Mouse (Mus musculus): ENCODE measurements at regions not wholly inside any gene's neighbourhood (a gene's known extent, or its start where the extent isn't known, plus 50 kb on each side); places are given as distances from the start of the nearest gene placed in this dataset.

DNA sequence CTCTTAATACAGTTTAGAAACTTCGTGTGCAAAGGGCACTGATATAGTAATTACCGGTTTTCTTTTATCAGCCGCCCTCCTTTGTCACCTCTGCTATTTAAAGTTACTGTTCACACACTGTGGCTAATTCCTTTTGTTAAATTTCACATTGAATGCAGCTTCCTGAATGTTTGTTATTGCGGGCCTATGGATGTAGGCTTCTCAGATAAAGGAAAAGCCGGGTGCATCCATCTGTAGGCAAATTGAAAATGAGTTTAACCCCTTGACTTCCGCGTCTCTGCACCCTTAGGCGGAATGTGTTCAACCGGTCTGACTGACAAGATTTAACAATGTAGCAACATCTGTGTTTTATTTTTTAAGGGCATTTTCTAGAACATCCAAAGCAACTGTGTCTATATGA lies 93.6 kb upstream of the Pabpc6 start:
- WGBS, result 41% methylated on average over 9 of the region's 9 CpGs
- no peaks in the 10 kb centered on the region for H3K36me3 ChIP-seq
- ATAC-seq (ENCODE audit: low FRiP score, low read depth), result no peak
- H3K4me2 ChIP-seq (replicated peaks), result no peak overlapping the region
- peaks cover 28% of the 10 kb centered on the region for H3K27me3 ChIP-seq
- H3K9me3 ChIP-seq, result no peaks in the 10 kb centered on the region
- no peak overlapping the region for H3K9ac ChIP-seq
- H3K4me1 ChIP-seq, result peaks cover 7% of the 10 kb centered on the region
- H3K4me3 ChIP-seq, result no peak overlapping the region
- H3K27ac ChIP-seq, result no peak overlapping the region

DNA sequence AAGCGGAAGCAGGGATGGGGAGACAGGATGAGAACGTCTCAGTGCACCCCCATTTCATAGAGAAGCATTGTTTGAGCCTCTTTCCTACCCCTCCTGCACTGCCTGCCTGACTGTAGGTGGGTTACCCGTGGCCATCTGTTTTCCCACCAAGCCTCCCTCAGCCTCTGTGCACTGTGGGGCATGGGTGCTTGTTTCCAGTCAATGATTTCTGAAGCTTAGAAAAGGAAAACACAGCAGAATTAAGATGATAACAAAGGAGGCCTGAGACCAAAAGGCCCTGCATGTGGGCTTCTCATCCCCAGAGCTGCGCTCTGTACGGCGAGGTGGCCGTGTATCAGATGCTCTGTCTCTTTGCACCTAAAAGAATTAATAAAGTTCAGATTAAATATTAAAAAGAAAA lies 92.9 kb upstream of the Pabpc6 start:
- Histone ChIP-seq H3K4me2 (replicated peaks) (no peak overlapping the region), H3K36me3 (no peaks in the 10 kb centered on the region), H3K27me3 (peaks cover 28% of the 10 kb centered on the region), H3K27ac (no peak overlapping the region), H3K4me1 (peaks cover 7% of the 10 kb centered on the region), H3K9me3 (no peaks in the 10 kb centered on the region), H3K4me3 (no peak overlapping the region), H3K9ac (no peak overlapping the region)
- ATAC-seq (ENCODE audit: low FRiP score, low read depth), result no peak
- 73% methylated on average over 7 of the region's 7 CpGs for WGBS

DNA sequence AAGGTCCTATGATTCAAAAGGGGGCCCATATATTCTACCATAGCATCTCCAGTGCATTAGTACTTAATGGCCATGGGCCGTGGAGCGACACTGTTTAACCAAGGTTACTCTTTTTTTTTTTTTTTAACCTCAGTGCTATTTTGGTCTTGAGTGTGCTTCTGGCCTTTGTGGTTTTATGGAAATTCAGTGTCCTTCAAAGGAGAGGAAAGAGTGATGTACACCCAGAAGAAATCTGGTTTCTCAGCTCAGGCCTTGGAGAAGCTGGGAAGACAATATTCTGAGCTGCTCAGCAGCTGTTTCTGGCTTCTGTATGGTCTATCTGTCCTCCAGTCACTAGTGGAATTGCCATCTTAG lies 91.2 kb upstream of the Pabpc6 start:
- WGBS, result 76% methylated on average over 2 of the region's 2 CpGs
- Histone ChIP-seq H3K9me3 (no peaks in the 10 kb centered on the region), H3K4me3 (no peak overlapping the region), H3K27me3 (peaks cover 19% of the 10 kb centered on the region), H3K27ac (no peak overlapping the region), H3K4me1 (peaks cover 7% of the 10 kb centered on the region), H3K36me3 (no peaks in the 10 kb centered on the region), H3K4me2 (replicated peaks) (no peak overlapping the region), H3K9ac (no peak overlapping the region)
- no peak for ATAC-seq (ENCODE audit: low FRiP score, low read depth)

DNA sequence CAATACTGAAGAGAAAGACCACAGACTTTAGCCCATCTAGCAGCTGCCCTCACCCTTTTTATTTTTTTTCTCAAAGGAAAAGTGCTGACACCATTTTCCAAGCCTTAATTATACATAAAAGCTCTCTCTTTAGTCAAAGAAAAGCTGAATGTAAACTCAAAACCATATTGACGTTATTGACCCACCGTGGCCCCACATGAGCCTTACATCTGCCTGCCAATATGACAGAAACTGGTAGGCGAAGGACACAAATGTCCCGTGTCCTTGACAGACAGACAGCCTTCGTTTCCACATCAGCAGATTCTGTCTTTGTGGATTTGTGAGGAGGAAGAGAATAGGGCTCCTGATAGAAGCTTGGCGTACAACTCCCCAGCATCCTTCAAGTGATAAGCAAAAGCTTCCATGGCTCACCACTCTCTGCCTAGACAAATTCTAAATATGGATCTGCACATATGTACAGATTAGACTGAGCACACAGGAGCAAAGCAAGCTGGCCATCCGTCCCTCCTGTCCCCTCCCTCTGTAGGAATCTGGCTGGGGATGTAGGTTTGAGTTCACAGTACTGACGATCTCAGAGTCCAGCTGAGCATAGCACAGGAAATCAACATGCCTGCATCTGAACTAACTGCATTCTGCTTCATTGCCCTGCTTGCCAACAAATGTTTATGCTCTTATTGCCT lies 90.6 kb upstream of the Pabpc6 start:
- ATAC-seq (ENCODE audit: low FRiP score, low read depth), result no peak
- Histone ChIP-seq H3K4me1 (peaks cover 7% of the 10 kb centered on the region), H3K4me3 (no peak overlapping the region), H3K27ac (no peak overlapping the region), H3K27me3 (peaks cover 19% of the 10 kb centered on the region), H3K9ac (no peak overlapping the region), H3K36me3 (no peaks in the 10 kb centered on the region), H3K9me3 (no peaks in the 10 kb centered on the region), H3K4me2 (replicated peaks) (no peak overlapping the region)
- 76% methylated on average over 8 of the region's 8 CpGs for WGBS

DNA sequence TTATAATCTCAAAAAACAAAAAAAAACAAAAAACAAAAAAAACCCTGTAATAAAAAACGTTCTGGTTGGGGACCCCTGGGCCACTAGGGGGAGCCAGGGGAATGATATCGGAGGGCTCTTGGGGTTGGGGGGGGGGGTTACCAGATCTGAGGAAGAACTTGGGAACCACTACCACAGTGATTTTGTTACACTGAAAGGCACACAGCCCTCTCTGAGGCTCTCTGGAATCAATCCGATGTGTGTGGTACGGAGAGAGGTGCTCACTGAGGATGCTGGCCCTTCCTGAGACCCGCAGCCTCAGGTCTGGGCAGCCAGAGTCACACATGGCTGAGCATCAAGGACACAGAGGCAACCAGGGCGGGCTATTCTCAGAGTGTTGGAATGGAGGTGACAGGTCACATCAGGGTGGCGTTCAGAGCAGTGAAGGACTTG lies 89.9 kb upstream of the Pabpc6 start:
- peaks cover 19% of the 10 kb centered on the region for H3K27me3 ChIP-seq
- peaks cover 7% of the 10 kb centered on the region for H3K4me1 ChIP-seq
- H3K9me3 ChIP-seq, result no peaks in the 10 kb centered on the region
- no peak overlapping the region for H3K9ac ChIP-seq
- H3K36me3 ChIP-seq, result no peaks in the 10 kb centered on the region
- no peak overlapping the region for H3K4me3 ChIP-seq
- H3K27ac ChIP-seq, result no peak overlapping the region
- 33% methylated on average over 7 of the region's 7 CpGs for WGBS
- no peak for ATAC-seq (ENCODE audit: low FRiP score, low read depth)
- no peak overlapping the region for H3K4me2 ChIP-seq (replicated peaks)

DNA sequence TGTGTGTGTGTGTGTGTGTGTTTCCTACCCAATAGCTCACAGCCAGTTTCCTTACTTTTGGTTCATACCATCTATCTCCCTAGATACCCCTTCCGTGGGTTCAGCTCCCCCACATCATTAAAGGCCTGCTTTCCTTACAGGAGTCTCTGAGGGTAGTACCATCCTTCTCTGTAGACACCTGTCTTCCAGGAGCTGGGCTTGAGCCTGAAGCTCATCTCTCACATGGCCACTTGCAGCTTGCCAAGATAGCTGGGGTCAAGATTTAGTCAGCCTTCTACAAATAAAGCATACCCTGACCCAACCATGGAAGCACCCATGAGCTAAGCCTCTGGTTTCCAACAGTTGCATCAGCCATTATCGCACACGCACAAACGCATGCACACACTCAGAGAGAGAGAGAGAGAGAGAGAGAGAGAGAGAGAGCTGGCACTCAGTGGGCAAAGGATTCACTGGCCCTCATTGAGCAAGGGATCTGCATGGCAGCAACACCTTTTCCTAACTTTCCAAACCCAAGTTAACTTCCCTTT lies 88.3 kb upstream of the Pabpc6 start:
- Histone ChIP-seq H3K36me3 (no peaks in the 10 kb centered on the region), H3K9ac (no peak overlapping the region), H3K4me2 (replicated peaks) (no peak overlapping the region), H3K27ac (no peak overlapping the region), H3K4me3 (no peak overlapping the region), H3K9me3 (no peaks in the 10 kb centered on the region), H3K4me1 (peaks cover 2% of the 10 kb centered on the region; the same call in 1 of the 2 replicates), H3K27me3 (peaks cover 9% of the 10 kb centered on the region)
- no peak for ATAC-seq (ENCODE audit: low FRiP score, low read depth)
- 92% methylated on average over 4 of the region's 4 CpGs for WGBS

DNA sequence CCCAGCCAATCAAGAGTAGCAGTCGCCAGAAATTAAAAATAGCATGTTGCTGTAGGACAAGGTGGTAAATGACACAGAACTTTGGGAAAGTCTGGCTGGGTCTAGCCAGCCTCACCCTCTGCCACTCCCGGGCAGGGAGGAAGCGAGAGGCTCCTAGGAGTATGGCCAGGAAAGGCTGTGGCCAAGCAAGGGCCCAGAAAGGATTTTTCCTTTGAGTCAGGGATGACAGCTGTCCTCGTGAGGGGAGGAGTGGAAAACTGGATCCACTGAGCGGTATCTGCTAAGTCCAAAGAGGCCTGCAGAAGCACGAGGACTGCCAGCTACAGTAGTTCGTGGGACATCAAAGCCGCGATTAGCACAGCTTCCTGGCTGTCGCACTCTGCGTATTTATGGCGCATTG lies 87.2 kb upstream of the Pabpc6 start:
- 0 out of 2 replicates have a peak, but pooled peaks cover 4% of the 10 kb centered on the region for H3K27me3 ChIP-seq
- H3K4me2 ChIP-seq (replicated peaks), result no peak overlapping the region
- ATAC-seq (ENCODE audit: low FRiP score, low read depth), result no peak
- WGBS, result 72% methylated on average over 12 of the region's 12 CpGs
- no peak overlapping the region for H3K4me3 ChIP-seq
- no peak overlapping the region for H3K27ac ChIP-seq
- no peaks in the 10 kb centered on the region for H3K9me3 ChIP-seq
- H3K36me3 ChIP-seq, result no peaks in the 10 kb centered on the region
- no peak overlapping the region for H3K9ac ChIP-seq
- H3K4me1 ChIP-seq, result peaks cover 2% of the 10 kb centered on the region; the same call in 1 of the 2 replicates

DNA sequence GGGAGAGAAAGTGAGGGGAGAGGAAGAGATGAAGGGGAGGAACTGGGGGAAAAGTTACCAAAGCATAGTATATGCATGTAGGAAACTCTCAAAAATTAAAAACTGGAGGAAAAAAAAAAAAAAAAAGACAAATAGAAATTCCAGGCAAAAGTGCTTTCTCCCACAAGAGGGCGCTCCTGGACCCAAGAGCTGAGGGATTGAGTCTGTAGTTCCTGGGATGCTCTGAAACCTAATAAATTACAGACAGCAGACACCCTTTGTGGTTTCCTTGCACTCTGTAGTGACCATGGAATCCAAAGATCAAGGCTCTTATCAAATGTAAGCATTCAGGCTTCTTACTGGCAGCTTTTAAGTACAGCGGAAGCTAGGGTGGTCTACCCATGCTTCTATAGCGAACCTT lies 86.7 kb upstream of the Pabpc6 start:
- no peak overlapping the region for H3K4me2 ChIP-seq (replicated peaks)
- H3K9me3 ChIP-seq, result no peaks in the 10 kb centered on the region
- no peak overlapping the region for H3K9ac ChIP-seq
- WGBS, result 60% methylated on average over 3 of the region's 3 CpGs
- H3K27me3 ChIP-seq, result 0 out of 2 replicates have a peak, but pooled peaks cover 4% of the 10 kb centered on the region
- H3K4me1 ChIP-seq, result peaks cover 2% of the 10 kb centered on the region; the same call in 1 of the 2 replicates
- ATAC-seq (ENCODE audit: low FRiP score, low read depth), result no peak
- no peak overlapping the region for H3K4me3 ChIP-seq
- no peak overlapping the region for H3K27ac ChIP-seq
- no peaks in the 10 kb centered on the region for H3K36me3 ChIP-seq

DNA sequence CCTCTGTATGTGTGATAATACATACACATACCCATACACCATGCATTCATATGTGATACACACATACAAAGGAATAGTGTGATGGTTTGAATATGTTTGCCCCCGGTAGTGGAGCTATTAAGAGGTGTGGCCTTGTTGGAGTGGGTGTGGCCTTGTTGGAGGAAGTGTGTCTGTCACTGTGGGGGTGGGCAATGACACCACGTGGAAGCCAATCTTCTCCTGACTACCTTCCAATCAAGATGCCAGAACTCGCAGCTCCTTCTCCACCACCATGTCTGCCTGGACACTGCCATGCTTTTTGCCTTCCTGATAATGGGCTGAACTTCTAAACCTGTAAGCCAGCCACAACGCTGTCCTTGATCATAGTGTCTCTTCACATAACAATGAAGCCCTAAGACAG lies 86.1 kb upstream of the Pabpc6 start:
- 83% methylated on average over 4 of the region's 4 CpGs for WGBS
- Histone ChIP-seq H3K9me3 (no peaks in the 10 kb centered on the region), H3K4me3 (no peak overlapping the region), H3K27ac (no peak overlapping the region), H3K4me2 (replicated peaks) (no peak overlapping the region), H3K4me1 (peaks cover 2% of the 10 kb centered on the region; the same call in 1 of the 2 replicates), H3K27me3 (0 out of 2 replicates have a peak, but pooled peaks cover 4% of the 10 kb centered on the region), H3K36me3 (no peaks in the 10 kb centered on the region), H3K9ac (no peak overlapping the region)
- ATAC-seq (ENCODE audit: low FRiP score, low read depth), result no peak

DNA sequence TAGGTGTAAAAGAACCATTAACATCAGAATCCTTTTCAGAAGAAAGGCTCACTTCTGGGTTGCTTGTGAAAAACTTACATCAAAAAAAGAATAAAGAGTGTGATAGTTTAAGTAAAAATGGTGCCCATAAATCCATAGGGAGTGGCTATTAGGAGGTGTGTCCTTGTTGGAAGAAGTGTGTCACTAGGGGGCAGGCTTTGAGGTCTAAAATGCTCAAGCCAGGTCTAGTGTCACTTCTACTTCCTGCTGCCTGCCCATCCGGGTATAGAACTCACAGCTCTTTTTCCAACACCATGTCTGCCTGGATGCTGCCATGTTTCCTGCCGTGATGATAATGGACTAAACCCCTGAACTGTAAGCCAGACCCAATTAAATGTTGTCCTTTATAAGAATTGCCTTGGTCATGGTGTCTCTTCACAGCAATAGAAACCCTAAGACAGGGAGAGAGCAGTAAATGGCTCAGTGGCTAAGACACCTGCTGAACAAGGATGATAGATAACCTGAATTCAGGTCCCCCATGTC lies 85.4 kb upstream of the Pabpc6 start:
- WGBS, result 83% methylated on average over 2 of the region's 2 CpGs
- Histone ChIP-seq H3K4me1 (peaks cover 2% of the 10 kb centered on the region; the same call in 1 of the 2 replicates), H3K9ac (no peak overlapping the region), H3K36me3 (no peaks in the 10 kb centered on the region), H3K9me3 (no peaks in the 10 kb centered on the region), H3K4me3 (no peak overlapping the region), H3K27ac (no peak overlapping the region), H3K27me3 (no peaks in the 10 kb centered on the region), H3K4me2 (replicated peaks) (no peak overlapping the region)
- no peak for ATAC-seq (ENCODE audit: low FRiP score, low read depth)

DNA sequence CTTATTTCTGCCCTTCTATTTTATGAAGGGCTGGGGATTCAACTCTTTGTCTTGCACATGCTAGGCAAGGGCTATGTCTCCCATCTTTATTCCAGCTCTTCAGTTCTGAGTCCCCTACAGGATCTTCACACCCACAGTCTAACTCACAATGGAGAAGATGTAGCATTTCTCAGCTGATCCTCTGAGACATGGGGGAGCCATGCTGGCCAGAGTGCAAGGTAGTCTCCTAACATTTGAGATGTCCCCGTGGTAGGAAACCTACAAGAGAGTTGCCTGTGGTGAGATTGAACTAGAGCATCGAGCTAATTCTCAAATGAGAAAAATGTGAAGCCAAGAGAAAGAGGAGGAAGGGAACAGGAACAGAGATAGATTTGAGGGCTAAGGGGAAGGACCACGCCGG lies 83.3 kb upstream of the Pabpc6 start:
- no peak overlapping the region for H3K4me3 ChIP-seq
- no peak for ATAC-seq (ENCODE audit: low FRiP score, low read depth)

DNA sequence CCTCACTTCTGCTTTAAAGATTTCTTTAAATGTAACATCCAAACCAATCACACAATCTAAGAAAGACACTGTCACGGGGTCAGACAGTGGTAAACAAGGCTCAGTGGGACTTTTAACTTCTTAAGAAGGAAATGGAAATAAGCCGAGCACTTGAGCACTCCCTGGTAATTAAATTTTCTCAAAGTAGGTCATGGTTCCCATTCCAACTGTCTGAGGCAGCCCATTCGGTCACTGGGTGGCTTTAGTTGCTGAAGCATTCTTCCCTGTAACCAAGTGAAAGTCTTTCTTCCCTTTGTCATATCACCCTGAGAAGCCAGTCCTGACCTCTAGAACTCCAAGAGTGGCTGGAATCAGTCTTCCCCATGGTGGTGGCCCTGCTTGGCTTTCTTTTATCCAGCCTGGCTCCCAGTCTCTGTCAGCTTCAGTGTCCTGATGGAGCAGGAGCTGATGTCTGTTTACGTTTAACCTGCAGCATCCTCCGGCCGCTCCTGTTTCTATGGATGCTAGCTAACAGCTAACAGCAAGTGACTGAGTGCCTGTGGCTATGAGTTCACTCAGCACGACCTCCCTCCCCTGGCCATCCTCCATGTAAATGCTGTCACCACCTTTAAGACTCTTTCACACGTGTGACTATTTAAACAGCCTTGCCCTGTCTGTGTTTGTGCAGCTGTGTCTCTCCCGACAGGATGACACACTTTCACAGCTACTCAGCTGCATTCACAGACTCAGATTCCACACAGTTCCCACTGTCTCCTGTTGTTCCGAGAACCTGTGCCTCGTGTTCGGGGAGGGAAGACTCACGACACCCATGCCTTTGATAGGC lies 82.0 kb upstream of the Pabpc6 start:
- Histone ChIP-seq H3K27me3 (no peaks in the 10 kb centered on the region), H3K9me3 (no peaks in the 10 kb centered on the region), H3K4me2 (replicated peaks) (no peak overlapping the region), H3K4me3 (no peak overlapping the region), H3K4me1 (no peaks in the 10 kb centered on the region), H3K9ac (no peak overlapping the region), H3K27ac (no peak overlapping the region), H3K36me3 (no peaks in the 10 kb centered on the region)
- ATAC-seq (ENCODE audit: low FRiP score, low read depth), result no peak
- 54% methylated on average over 13 of the region's 13 CpGs for WGBS

More for the DNA sequence above, 83.3 kb upstream of the Pabpc6 start:
- Histone ChIP-seq H3K4me2 (replicated peaks) (no peak overlapping the region), H3K27me3 (no peaks in the 10 kb centered on the region), H3K9ac (no peak overlapping the region), H3K36me3 (no peaks in the 10 kb centered on the region), H3K9me3 (no peaks in the 10 kb centered on the region), H3K4me1 (no peaks in the 10 kb centered on the region), H3K27ac (no peak overlapping the region)
- 86% methylated on average over 4 of the region's 4 CpGs for WGBS
